Mouse (Mus musculus) left cerebral cortex, postnatal 14 days (tissue): Measurements from ENCODE around the gene Rnf114. TPM values are rescaled to one million over a fixed set of nuclear protein-coding genes. Genes with fewer than 3 reads are reported as not detected.

Source experiments
- DNase-seq, 2 experiments: peaks; one replicate each; pipeline ENCODE4 v3.0.0; 2021 to 2022; ENCODE audit warnings: low spot score in 2 of 2, mixed read lengths in 1 of 2
- intact Hi-C: fragments of 180-260 bp; cut with DNase I; formaldehyde crosslinking; loops from one replicate; pipeline ENCODE4 v1.15.1; 2025
- total RNA-seq, 2 experiments: library from RNA; stranded (reverse); gene quantifications; 2 replicates each; pipeline ENCODE4 v1.2.3; 2021

The Rnf114 gene
- total RNA-seq, 2 experiments from 2014 or later = 40.8 to 43.1 TPM

DNA sequence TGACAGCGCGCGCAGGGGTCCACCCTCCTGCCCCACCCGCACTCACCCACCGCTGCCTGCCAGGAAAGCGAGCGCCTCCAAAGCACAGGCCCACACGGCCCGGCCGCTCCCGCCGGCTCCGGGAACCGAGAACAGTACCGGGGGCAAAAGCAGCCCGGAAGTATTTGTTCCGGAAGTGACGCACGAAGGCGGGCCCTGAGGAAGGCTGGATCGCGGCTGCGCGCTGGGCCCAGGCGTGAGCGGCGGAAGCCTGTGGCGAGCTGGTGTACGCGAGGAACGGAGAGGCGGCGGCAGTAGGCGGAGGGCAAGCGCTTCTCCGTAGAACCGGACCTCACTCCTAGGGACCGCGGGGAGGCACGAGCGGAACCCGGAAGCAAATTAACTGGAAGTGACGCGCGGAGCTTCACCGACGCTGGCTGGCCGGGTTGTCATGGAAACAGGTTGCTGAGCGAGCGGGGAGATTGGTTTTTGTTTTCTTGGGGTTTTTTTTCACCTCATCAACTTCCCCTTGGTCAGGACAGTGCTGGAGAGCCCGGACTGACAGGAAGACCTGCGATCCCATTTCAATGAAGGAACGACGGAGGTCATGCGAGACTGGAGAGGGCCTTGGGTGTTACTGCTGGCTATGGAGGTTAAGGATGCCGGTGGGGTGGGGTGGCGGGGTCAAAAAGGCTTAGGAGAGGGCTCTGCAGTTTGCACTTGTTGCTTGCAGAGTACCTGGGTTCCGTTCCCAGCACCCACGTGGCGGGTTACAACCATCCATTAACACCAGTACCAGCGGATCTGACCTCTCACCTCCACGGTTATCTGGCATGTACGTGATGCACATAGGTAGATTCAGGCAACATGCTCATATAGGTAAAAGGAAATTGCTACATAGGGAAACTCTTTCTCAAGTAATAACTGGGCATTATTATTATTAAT, 530 bp downstream of the Rnf114 start, which contains the start of gene Spata2:
Gene Spata2, minus strand, starts transcription at position 175 of the 924 bp plus-strand sequence.
- peak; percentile 92 to 95 for DNase-seq
- intact Hi-C loops = loop anchor here (10.0 kb wide), 1 partner anchor 418 kb away; no protein-coding TSS in a partner anchor

DNA sequence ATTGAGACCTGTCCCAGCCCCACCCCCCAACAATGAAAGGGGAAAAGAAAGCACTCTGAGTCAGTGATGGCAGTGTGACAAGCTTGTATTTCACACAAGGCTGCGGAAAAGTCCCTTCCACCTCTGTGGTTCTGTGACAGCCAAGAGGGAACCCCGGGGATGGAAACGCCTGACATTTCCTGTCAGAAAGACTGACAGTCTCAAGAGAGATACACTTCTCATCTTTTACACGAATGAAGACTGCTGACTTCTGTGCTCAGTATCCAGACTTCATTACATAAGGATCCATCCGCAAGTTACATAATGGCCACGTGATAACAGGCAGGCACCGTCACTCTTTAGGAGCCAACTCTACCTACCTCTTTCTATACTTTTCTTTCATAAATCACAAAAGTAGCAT, 4.0 kb downstream of the Rnf114 start:
- intact Hi-C loops = loop anchor here (10.0 kb wide), 1 partner anchor 422 kb away; no protein-coding TSS in a partner anchor
- no peak for DNase-seq

DNA sequence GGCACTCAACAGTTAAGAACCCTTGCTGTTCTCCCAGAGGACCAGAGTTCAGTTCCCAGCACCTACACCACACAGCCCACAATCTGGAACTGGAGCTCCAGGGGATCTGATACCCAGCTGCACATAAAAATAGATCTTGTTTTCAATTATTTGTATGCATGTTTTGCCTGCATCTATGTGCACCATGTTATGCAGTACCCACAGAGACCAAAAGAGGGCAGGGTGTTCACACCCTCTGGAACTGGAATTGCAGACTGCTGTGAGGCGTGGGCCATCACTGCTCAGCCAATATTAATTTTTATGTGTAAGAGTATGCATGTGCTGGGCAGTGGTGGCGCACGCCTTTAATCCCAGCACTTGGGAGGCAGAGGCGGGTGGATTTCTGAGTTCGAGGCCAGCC, 4.8 kb downstream of the Rnf114 start:
- DNase-seq = no peak
- intact Hi-C loops = loop anchor here (10.0 kb wide), 1 partner anchor 422 kb away; no protein-coding TSS in a partner anchor

DNA sequence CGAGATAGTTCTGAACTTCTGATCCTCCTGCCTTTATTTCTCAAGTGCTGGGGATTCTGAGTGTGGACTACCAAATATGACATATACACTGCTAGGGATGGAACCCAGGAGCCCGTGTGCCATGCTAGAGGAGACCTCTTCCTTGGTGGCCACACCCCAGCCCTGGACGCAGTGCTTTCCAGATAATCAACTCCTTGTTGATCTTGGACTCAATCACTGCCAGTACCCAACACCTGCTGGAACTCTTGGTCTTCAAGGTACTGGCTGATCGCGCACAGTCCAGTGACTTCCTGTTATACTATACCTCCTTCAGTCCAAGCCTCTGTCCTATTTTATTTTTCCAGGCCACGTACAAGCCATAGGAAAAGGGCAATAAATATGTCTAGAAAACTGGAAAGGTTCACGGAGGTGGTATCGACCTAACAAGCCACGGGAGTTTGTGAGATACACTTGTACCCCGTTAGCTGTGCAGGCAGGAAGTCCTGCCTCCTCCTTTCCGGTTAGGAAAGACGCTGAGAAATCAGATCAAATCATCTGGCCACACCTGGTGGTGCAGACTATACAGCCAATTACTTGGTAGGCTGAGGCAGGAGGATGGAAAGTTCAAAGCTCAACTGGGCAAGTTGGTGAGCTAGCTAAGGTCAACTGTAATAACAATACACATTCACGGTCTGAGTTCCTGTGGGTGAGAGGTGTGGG, 10.3 kb downstream of the Rnf114 start:
- intact Hi-C loops = no loop called here
- DNase-seq = no peak

DNA sequence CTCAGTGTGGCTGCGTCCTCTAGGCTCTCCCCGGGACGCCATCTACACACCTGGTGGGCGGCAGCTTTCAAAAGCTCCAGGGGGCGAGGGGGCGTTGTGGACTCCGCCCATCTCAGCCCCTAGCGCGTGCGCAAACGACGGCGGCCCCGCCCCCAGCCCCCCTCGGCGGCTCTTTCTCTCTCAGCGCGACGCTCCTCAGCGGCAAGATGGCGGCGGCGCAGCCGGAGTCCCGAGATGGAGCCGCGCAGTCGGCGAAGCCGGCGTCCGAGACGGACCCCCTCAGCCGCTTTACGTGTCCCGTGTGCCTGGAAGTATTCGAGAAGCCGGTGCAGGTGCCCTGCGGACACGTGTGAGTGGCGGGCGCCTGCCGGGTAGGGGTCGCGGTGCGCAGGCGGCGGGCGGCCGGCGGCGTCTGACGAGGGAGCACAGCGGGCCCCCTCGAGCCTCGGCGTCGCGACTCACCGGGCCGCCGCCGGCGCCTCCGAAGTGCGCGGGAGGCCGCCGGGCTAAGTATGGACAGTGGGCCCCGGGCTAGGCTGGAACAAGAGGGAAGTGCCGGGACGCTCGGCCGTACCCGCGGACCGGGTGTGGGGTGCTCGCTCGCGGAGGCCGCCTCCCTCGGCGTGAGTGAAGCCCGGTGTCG, 10.9 kb downstream of the Rnf114 start:
- DNase-seq = peak; percentile 86 to 90
- intact Hi-C loops = no loop called here

DNA sequence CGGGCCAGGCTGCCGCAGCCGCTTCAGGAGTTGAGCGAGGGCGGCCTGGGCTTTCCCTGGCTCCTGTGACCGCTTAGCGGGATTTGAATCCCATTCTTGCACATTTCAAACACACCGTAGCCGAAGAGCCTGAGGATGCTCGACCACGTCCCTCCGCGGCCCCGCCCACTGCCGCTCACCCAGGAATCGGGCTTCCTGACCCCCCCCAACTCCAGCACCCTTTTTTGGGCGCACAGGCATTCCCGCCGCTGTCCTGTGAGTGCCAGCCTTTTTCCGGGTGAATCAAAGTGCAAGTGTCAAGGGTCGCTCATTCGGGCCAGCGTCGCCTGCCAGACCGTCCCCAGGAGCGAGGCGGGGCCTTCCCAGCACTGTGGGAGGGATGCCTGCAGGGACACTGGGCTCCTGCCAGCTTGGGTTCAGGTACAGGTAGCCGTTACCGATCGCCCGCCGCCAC, 11.5 kb downstream of the Rnf114 start:
- no peak for DNase-seq
- intact Hi-C loops = no loop called here

DNA sequence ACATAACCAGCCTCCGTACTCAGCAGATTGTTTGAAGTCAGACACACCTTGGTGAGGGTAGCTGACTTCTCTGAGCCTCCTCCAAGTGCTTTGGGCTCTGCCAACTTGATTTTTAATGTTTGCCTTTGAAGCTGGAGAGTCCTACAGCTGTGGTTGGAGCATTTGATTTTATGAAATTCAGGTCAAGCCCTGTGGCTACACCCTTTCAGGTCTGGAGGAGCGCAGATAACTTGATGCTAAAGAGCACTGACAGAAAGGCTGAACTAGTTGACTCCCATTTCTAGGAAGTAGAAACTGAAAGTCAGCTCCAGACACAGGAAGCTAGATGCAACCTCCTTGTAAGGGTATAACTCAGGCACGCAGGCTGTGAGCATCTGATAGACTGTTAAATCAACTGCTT, 12.7 kb downstream of the Rnf114 start:
- DNase-seq = no peak

DNA sequence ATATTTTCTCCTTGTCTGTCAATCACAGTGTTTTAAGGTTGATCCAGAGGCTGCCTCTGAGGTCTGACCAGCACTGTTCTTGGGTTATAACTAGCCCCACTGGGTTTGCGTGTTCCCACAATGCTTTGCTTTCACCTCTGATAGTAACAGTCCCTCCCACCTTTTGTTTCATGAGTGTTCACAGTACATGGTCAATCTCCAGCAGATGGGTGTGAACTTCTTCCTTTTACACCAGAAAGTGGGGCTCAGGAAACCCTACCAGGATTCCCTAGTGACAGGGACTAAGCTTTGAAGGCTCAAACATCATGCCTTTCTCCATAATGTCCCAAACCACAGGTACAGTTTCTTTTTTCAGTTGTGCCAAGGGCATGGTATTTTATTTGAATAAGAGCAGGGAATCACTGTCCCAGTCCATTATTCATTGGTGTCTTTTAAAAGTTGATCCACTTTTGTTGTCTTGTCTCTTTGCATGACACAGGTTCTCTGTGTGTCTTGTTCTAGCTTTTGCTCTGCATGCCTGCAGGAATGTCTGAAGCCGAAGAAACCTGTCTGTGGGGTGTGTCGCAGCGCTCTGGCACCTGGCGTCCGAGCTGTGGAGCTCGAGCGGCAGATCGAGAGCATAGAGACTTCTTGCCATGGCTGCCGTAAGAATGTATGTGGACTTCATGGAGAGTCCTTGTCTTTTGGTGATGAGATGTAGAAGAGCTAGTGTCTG, 14.3 kb downstream of the Rnf114 start:
- intact Hi-C loops = no loop called here
- no peak for DNase-seq

More for the DNA sequence above, 12.7 kb downstream of the Rnf114 start:
- intact Hi-C loops = no loop called here

DNA sequence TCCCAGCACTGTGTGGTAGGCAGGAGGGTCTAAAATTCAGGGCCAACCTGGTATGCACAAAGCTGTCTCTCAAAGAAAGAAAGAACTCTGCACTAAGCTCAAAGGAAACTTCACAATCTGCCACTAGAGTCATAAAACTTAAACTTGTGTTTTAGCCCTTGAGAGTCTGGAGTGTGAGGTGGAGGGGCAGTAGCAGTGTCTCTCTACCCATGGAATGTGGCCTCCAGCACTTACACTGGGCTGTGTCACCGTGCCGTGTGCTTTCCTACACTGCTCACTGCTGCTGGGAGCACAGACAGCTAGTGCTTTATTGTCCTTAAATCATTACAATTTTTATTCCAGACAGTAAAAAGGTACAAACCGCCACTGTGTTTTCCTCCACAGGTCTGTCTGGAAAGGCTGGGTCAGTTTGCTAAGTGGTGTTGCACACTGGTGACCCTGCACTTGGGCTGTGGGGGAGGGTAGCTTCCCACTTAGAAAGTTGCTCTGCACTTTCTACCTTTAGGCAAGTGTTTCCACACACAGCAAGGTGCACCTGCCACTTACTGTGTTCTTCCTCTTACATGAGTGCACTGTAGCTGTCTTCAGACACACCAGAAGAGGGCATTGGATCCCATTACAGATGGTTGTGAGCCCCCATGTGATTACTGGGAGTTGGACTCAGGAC, 15.4 kb downstream of the Rnf114 start:
- intact Hi-C loops = no loop called here
- DNase-seq = no peak

DNA sequence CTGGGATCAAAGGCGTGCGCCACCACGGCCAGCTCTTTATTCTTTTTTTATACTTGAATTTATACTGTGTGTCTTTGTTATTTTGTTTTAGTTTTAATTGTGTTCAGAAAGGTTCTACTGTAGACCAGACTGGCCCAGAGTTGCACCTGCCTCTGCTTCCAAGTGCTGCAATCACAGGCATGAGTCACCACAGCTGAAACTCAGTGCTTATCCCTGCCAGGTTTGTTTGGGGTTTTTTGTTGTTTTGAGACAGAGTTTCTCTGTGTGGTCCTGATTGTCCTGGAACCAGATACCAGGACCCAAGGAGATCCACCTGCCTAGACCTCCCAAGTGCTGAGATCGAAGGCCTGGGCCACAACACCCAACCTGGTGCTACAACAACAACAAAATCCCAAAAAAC, 16.1 kb downstream of the Rnf114 start:
- intact Hi-C loops = no loop called here

DNA sequence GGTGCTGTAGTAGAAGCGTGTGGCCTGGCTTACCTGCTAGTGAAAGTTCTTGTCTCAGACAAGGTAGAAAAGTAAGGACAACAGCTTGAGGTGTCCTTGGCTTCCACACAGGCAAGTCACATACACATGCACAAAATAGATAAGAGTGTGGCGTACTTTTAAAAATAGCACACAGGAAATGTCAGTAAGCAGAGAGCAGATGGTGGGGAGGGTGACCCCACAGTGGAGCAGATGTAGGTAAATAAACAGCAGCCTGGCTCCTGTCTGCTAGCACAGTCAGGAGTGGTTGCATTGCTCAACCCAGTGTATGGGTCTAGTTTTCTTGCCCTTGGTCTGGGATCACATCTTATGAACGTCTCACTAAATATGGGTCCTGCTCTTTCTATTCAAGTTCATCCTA, 18.0 kb downstream of the Rnf114 start:
- intact Hi-C loops = no loop called here
- no peak for DNase-seq

More for the DNA sequence above, 16.1 kb downstream of the Rnf114 start:
- no peak for DNase-seq

DNA sequence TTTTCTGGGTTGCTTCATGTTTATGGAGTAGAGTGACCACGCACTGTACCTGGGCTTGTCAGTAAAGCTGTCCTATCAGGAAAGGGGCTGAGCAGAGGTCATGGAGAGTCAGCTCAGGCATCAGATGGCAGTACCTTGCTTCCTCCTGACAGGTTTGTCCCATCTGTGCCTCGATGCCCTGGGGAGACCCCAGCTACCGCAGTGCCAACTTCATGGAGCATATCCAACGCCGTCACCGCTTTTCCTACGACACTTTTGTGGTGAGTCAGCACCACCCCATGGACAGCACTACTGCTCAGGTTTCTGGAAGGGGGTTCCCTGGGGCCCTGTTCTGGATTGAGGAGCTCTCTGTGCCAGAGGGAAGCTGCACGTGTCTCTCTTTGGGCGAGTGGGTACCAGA, 19.9 kb downstream of the Rnf114 start:
- DNase-seq = no peak
- intact Hi-C loops = no loop called here

DNA sequence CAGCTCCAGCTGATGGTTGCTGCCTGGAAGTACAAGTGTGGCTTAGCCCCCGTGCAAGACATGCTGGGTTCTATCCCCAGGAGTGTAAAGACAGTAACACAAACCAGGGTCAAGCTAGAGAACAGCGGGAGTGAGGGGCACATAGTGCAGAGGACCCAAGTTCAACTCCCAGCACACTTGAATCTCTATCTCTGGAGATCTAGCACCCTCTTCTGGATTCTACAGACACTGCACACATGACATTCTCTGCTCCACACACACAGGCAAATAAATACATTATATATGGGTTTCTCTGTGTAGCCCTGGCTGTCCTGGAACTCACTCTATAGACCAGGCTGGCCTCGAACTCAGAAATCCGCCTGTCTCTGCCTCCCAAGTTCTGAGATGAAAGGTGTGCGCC, 20.5 kb downstream of the Rnf114 start:
- intact Hi-C loops = no loop called here
- DNase-seq = no peak

DNA sequence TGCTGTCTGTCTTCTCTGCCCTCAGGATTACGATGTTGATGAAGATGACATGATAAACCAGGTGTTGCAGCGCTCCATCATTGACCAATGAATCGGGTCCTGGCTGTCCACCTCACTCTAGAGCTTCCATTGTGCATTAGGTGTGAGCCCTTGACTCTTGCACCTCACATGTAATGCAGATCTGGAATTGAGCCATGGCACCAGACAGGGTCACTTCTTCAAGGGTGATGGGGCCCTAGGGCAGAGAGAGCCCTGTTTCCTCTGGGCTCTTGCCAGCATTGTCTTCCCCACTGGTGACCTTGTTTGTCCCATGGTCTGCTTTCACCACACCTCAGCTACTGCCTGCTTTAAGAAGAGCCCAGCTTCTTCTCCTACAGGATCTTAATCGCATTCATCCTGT, 22.2 kb downstream of the Rnf114 start:
- intact Hi-C loops = no loop called here
- DNase-seq = no peak

DNA sequence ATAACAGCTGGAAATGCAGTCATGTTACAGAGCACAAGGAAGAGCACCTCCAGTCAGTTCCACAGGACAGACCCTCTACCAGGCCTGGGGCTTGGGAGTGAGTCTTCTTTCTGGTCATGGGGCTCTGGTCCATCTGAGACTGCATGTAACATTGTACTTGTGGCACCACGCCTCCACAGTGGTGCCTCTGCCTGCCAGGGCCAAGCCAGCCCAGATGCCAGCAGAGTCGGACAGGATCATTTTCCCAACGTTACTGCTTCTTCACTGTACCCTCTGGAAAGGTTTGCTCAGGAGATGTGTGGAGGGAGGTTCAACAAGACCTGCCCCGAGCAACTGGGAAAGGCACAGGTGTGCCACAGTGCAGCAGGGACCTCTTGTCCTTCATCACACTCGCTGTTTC, 23.2 kb downstream of the Rnf114 start:
- DNase-seq = no peak
- intact Hi-C loops = no loop called here

DNA sequence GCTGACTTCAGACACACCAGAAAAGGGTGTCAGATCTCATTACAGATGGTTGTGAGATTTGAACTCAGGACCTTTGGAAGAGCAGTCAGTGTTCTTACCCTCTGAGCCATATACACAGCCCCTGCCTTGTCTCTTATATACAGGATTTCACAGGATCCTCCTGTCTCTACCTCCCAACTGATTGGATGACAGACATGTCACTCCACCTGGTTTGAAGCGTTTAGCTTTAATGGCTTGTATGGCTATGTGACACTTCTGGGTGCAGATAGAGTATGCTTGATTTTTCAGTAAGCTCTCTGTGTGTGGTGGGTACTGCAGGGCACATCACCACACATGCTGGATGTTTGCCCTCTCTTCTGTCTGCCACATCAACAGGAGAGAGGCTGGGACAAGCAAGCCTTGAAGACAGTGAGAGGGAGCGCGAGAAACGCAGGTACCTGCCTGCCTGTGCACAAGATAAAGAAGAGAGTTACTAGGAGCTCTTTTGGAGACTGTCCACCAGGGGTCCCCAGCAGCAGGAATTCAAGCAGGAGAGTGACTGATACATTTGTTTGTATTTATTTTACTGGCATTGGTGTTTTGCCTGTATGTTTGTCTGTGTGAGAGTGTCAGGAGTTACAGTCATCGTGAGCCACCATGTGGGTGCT, 27.3 kb downstream of the Rnf114 start:
- intact Hi-C loops = no loop called here
- DNase-seq = no peak

DNA sequence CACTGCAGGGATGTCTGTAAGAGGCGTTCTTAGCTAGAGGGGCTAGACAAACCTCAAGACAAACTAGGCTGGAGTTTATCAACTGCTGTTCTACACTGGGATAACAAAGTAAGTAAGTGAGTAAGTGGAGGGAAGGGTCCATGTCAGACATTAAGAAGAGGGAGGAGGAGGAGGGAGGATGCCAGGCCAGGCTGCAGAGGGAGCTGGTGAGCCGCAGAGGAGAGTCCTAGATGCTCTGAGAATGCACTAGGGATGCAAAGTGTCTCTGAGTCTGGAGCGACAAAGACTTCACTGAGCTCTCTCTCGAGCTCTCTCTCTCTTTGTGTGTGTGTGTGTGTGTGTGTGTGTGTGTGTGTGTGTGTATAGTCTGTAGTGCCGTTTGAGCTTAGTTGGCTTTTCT, 35.8 kb downstream of the Rnf114 start:
- intact Hi-C loops = no loop called here

DNA sequence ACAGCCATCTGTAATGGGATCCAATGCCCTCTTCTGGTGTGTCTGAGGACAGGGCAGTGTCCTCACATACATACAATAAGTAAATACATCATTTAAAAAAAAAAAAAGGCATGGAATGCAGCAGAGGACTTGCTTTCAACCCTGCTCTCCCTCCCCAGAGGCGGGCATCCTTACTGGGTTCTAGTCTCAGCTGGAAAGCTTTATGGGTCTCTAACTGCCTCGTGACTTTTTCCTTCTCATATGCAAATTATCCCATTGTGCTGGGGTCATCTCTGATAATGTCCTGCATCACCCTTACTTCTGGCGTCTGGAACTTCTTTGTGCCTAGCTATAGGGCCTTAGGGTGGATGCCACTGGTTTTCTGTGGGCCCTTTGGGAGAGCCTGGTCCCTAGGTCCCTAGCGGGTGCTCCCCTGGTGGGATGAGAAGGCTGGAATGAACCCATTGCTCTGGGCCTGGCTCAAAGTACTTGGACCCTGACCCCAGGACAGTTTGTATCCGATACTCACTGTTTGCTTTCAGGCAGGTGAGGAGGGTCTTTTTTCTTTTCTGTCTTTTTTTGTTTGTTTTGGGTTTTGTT, 37.6 kb downstream of the Rnf114 start:
- intact Hi-C loops = loop anchor here (5.0 kb wide), 1 partner anchor 147 kb away; no protein-coding TSS in a partner anchor
- DNase-seq = no peak

More for the DNA sequence above, 35.8 kb downstream of the Rnf114 start:
- peak; percentile 33 to 52 for DNase-seq
